Mouse (Mus musculus) midbrain, embryonic 16.5 days (tissue): ENCODE results near the gene Drosha. TPM values are rescaled to one million over a fixed set of nuclear protein-coding genes. Genes with fewer than 3 reads are reported as not detected.

Source experiments
- ATAC-seq: fragments of 200-750 bp; cut with Nextera tagmentation; 2 replicates; pipeline ENCODE4 v1.8.0; 2017; ENCODE audit warnings: moderate TSS enrichment
- H3K27ac ChIP-seq: fragments of 300-500 bp; sonication (generic); 2 replicates; pipeline ENCODE4 v1.5.1; 2014; ENCODE audit warnings: mild to moderate bottlenecking, low read length, mixed read lengths
- H3K27me3 ChIP-seq: fragments of 300-500 bp; sonication (generic); 2 replicates; pipeline ENCODE4 v1.6.1; 2014; ENCODE audit warnings: low read depth, low read length, mixed read lengths; ENCODE audit not compliant: control insufficient read depth, insufficient read depth
- H3K36me3 ChIP-seq: fragments of 300-500 bp; sonication (generic); 2 replicates; pipeline ENCODE4 v1.6.1; 2014; ENCODE audit warnings: mild to moderate bottlenecking, low read length, moderate library complexity, mixed read lengths; ENCODE audit not compliant: control insufficient read depth, insufficient read depth
- H3K4me1 ChIP-seq: fragments of 300-500 bp; sonication (generic); 2 replicates; pipeline ENCODE4 v1.6.1; 2014; ENCODE audit warnings: mild to moderate bottlenecking, low read length, mixed read lengths; ENCODE audit not compliant: control insufficient read depth, insufficient read depth
- H3K4me2 ChIP-seq: fragments of 300-500 bp; sonication (generic); 2 replicates; pipeline ENCODE4 v1.6.1; 2014; ENCODE audit warnings: mild to moderate bottlenecking, low read length, mixed read lengths
- H3K4me3 ChIP-seq: fragments of 300-500 bp; sonication (generic); 2 replicates; pipeline ENCODE4 v1.5.1; 2014; ENCODE audit warnings: low read depth, mild to moderate bottlenecking, low read length, moderate library complexity, mixed read lengths
- H3K9ac ChIP-seq: fragments of 300-500 bp; sonication (generic); 2 replicates; pipeline ENCODE4 v1.6.1; 2014; ENCODE audit warnings: low read depth, low read length, mixed read lengths
- H3K9me3 ChIP-seq: fragments of 300-500 bp; sonication (generic); replicated peaks from 2 replicates; pipeline ENCODE4 v1.6.1; 2014; ENCODE audit warnings: mild to moderate bottlenecking, low read length, mixed read lengths; ENCODE audit not compliant: control insufficient read depth, poor library complexity, severe bottlenecking
- WGBS: fragments of 180-500 bp; shearing (Covaris S2); extraction: QIAGEN DNeasy Blood & Tissue Kit; methylation state at CpG from one replicate; pipeline ENCODE4 v1.1.7; 2014; 5-methylcytosine and 5-hydroxymethylcytosine counted together
- polyA plus RNA-seq: library from polyadenylated mRNA; unstranded; fragments of >200 nt; fragmentation: Nextera tagmentation; extraction: Ambion mirVana; gene quantifications from 2 replicates; pipeline ENCODE4 v1.2.1, GENCODE M21; 2015

Gene Drosha
- polyA plus RNA-seq, 1 experiment from 2014 or later = 55.7 TPM

DNA sequence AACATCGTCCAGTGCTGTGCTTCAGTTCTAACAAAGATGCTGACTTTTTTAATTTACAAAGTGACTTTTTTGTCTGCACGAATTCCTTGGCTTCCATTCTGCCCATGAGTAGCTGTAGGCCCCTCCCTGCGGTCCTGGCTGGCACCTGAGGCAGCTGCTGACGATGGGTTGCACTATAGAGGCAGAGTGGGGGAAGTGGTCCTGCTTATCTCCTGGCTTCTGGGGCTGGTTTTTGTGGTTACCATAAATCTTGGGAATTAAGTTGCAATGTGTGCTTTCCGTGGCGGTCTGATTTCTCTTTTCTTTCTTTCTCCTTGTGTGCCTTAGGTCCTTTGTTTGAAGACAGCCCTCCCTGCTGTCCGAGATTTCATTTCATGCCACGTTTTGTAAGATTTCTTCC is 42.7 kb downstream of the Drosha start:
- Histone ChIP-seq H3K36me3 (peaks cover 7% of the 10 kb centered on the region), H3K27me3 (no peaks in the 10 kb centered on the region), H3K4me2 (no peak overlapping the region), H3K4me3 (no peak overlapping the region), H3K9ac (no peak overlapping the region), H3K9me3 (no peaks in the 10 kb centered on the region), H3K27ac (no peak overlapping the region), H3K4me1 (no peaks in the 10 kb centered on the region)
- no peak for ATAC-seq
- 73% methylated on average over 8 of the region's 8 CpGs for WGBS

DNA sequence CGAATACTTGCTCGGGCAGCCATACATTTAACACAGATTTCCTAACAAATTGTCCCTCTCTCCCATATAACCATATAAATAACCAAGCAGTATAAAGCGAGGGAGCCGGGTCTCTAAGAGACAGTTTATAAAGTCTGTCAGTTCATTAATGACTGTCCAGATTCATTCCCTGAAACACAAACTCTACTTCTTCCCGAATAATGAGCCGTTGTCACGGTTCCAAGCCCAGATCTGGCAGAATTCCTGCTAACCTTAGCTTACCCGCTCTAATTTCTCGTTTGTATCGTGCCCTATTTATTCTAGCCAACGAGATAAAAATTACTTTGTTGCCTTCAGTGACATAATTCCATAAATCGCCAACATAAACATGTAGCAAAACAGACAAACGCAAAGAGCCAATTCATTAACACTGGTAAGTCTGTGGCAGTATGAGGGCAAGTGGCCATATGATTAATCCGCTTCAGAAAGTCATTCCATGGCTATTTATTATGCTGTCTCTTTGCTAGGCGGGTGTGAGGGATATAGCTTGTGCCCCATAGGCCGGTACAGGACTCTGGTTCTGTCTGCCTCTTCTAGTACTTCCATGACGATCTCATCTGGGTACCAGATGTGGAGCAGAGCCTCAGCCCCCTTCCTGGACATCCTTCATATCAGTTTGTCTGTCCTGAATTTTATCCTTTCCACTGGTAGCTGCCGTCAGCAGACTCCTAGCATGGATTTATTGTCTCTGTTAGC is 51.0 kb downstream of the Drosha start:
- H3K4me1 ChIP-seq = no peaks in the 10 kb centered on the region
- no peak for ATAC-seq
- no peak overlapping the region for H3K27ac ChIP-seq
- H3K9ac ChIP-seq = no peak overlapping the region
- H3K36me3 ChIP-seq = peaks cover 22% of the 10 kb centered on the region
- 85% methylated on average over 18 of the region's 18 CpGs for WGBS
- H3K9me3 ChIP-seq = no peaks in the 10 kb centered on the region
- no peak overlapping the region for H3K4me2 ChIP-seq
- no peaks in the 10 kb centered on the region for H3K27me3 ChIP-seq
- no peak overlapping the region for H3K4me3 ChIP-seq

- no peak overlapping the region for H3K4me2 ChIP-seq
- WGBS = 97% methylated on average over 2 of the region's 2 CpGs
- H3K27ac ChIP-seq = no peak overlapping the region
- no peak for ATAC-seq
- H3K4me3 ChIP-seq = no peak overlapping the region
- H3K4me1 ChIP-seq = no peaks in the 10 kb centered on the region
- H3K36me3 ChIP-seq = peaks cover 22% of the 10 kb centered on the region
- no peaks in the 10 kb centered on the region for H3K27me3 ChIP-seq
- no peaks in the 10 kb centered on the region for H3K9me3 ChIP-seq
- no peak overlapping the region for H3K9ac ChIP-seq
Measured at GRCm38 (mm10) chr15:12876266-12876665, 51.7 kb downstream of the Drosha start.

DNA sequence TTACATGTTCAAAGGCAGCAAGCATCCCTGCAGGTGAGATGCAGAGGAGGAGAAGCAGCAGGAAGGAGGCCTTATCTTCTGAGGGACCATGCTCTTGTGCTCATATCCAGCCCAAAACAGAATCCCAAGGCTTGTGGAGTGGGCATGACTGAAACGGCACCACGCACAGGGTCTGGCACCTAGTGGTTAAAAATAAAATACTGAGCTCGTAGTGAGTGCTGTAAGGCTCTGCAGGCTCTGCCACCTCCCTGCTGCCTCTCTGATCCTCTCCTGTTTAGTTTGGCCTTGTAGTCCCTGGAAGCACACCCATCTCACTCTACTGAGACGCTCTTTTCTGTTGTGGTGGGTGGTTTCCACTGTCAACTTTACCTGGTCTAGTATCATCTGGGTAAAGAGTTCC is 52.3 kb downstream of the Drosha start:
- H3K4me3 ChIP-seq = no peak overlapping the region
- H3K9me3 ChIP-seq = no peaks in the 10 kb centered on the region
- H3K4me1 ChIP-seq = no peaks in the 10 kb centered on the region
- no peak for ATAC-seq
- H3K36me3 ChIP-seq = peaks cover 18% of the 10 kb centered on the region
- H3K27me3 ChIP-seq = no peaks in the 10 kb centered on the region
- no peak overlapping the region for H3K4me2 ChIP-seq
- 93% methylated on average over 4 of the region's 4 CpGs for WGBS
- no peak overlapping the region for H3K9ac ChIP-seq
- no peak overlapping the region for H3K27ac ChIP-seq

DNA sequence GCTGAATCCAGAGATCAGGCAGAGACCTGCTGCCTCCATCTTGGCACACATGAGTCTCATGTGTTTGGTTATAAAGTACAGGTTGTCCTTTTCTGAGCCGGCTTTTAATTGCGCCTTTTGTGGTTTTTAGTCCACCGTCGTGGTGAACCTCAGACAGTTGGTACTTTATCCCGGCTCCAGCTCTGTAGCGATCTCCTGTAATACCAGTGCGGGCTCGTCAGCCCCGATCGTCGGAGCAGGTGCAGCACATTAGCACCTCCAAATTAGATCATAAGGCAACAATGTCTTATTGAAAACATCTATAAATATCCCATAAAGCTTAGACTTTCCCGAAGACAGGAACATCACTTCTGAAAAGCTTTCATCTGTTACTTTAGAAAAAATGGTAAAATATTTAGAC is 53.3 kb downstream of the Drosha start:
- no peak overlapping the region for H3K9ac ChIP-seq
- H3K4me1 ChIP-seq = no peaks in the 10 kb centered on the region
- no peak overlapping the region for H3K4me3 ChIP-seq
- no peak for ATAC-seq
- no peak overlapping the region for H3K27ac ChIP-seq
- no peak overlapping the region for H3K4me2 ChIP-seq
- H3K9me3 ChIP-seq = no peaks in the 10 kb centered on the region
- H3K36me3 ChIP-seq = peaks cover 25% of the 10 kb centered on the region
- no peaks in the 10 kb centered on the region for H3K27me3 ChIP-seq
- WGBS = 96% methylated on average over 12 of the region's 12 CpGs

- Histone ChIP-seq H3K9me3 (no peaks in the 10 kb centered on the region), H3K4me1 (no peaks in the 10 kb centered on the region), H3K4me2 (no peak overlapping the region), H3K27me3 (no peaks in the 10 kb centered on the region), H3K9ac (no peak overlapping the region), H3K27ac (no peak overlapping the region), H3K4me3 (no peak overlapping the region), H3K36me3 (peaks cover 30% of the 10 kb centered on the region)
- 91% methylated on average over 9 of the region's 9 CpGs for WGBS
- no peak for ATAC-seq
Measured at GRCm38 (mm10) chr15:12878581-12878980, 54.0 kb downstream of the Drosha start.

DNA sequence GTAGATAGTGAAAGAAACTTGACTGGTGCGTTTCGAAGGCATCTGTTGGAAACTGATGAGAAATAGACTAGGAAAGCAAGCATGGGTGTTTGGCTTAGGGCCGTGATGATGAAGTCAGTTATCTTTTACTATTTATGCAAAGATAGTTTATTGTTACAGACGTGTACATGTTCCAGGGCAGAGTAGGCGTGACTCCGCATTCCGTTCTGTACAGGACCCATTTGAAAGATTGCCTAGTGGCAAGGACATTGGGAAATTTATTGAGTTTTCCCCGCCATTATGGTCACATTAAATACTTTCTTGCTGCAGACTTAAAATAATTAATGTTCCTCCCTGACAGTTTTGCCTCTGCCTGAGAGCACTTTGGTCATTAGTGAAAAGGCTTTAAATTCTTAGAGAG is 55.3 kb downstream of the Drosha start:
- peaks cover 36% of the 10 kb centered on the region for H3K36me3 ChIP-seq

DNA sequence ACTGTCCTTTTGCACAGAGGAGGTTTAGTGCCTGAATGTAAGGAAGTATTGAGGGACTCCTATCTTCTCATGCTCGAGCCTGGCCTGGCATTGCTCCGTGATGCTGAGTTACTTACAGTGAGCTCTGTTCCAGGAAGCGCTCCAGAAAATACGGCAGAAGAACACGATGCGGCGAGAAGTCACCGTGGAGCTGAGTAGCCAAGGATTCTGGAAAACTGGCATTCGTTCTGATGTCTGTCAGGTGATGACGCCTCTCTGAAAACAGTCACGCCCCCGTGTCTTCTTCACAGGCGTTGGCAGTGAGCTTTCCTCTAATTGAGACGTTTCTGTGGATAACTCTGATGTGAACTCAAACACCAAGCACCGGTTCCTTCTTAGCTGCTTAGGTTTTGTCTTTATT is 60.2 kb downstream of the Drosha start:
- Histone ChIP-seq H3K27ac (no peak overlapping the region), H3K9ac (no peak overlapping the region), H3K4me1 (no peaks in the 10 kb centered on the region), H3K27me3 (no peaks in the 10 kb centered on the region), H3K36me3 (peaks cover 32% of the 10 kb centered on the region), H3K9me3 (no peaks in the 10 kb centered on the region), H3K4me2 (no peak overlapping the region), H3K4me3 (no peak overlapping the region)
- WGBS = 93% methylated on average over 15 of the region's 15 CpGs
- ATAC-seq = no peak

More for the DNA sequence above, 55.3 kb downstream of the Drosha start:
- 95% methylated on average over 8 of the region's 8 CpGs for WGBS
- no peak overlapping the region for H3K4me2 ChIP-seq
- no peaks in the 10 kb centered on the region for H3K4me1 ChIP-seq
- H3K27me3 ChIP-seq = no peaks in the 10 kb centered on the region
- no peak overlapping the region for H3K4me3 ChIP-seq
- ATAC-seq = no peak
- H3K9me3 ChIP-seq = no peaks in the 10 kb centered on the region
- no peak overlapping the region for H3K27ac ChIP-seq
- H3K9ac ChIP-seq = no peak overlapping the region

GRCm38 (mm10) chr15:12885361-12885760 is 60.7 kb downstream of the Drosha start:
- peaks cover 35% of the 10 kb centered on the region for H3K36me3 ChIP-seq
- no peak for ATAC-seq

More at GRCm38 (mm10) chr15:12885361-12885760, 60.7 kb downstream of the Drosha start:
- no peaks in the 10 kb centered on the region for H3K4me1 ChIP-seq
- H3K4me3 ChIP-seq = no peak overlapping the region
- H3K27me3 ChIP-seq = no peaks in the 10 kb centered on the region
- H3K9ac ChIP-seq = no peak overlapping the region
- no peaks in the 10 kb centered on the region for H3K9me3 ChIP-seq
- no peak overlapping the region for H3K4me2 ChIP-seq
- WGBS = 96% methylated on average over 11 of the region's 11 CpGs
- no peak overlapping the region for H3K27ac ChIP-seq
